Mouse (Mus musculus) heart, embryonic 15.5 days (tissue): Measurements from ENCODE around the gene Pnma5. TPM values are rescaled to one million over a fixed set of nuclear protein-coding genes. Genes with fewer than 3 reads are reported as not detected.

Experiments
- ATAC-seq: fragments of 200-750 bp; cut with Nextera tagmentation; replicated peaks from 2 replicates; pipeline ENCODE4 v1.8.0; 2017; ENCODE audit warnings: low read depth, moderate TSS enrichment; ENCODE audit not compliant: insufficient number of reproducible peaks, insufficient read depth, low FRiP score
- H3K27ac ChIP-seq: fragments of 300-500 bp; sonication (generic); 2 replicates; pipeline ENCODE4 v1.5.1; 2015; ENCODE audit warnings: mild to moderate bottlenecking, inconsistent platforms
- H3K27me3 ChIP-seq: fragments of 300-500 bp; sonication (generic); 2 replicates; pipeline ENCODE4 v1.6.1; 2015; ENCODE audit warnings: inconsistent platforms
- H3K36me3 ChIP-seq: fragments of 300-500 bp; sonication (generic); 2 replicates; pipeline ENCODE4 v1.6.1; 2015; ENCODE audit warnings: mild to moderate bottlenecking, inconsistent platforms
- H3K4me1 ChIP-seq: fragments of 300-500 bp; sonication (generic); replicated peaks from 2 replicates; pipeline ENCODE4 v1.6.1; 2015; ENCODE audit warnings: inconsistent platforms
- H3K4me2 ChIP-seq: fragments of 300-500 bp; sonication (generic); 2 replicates; pipeline ENCODE4 v1.6.1; 2015; ENCODE audit warnings: inconsistent platforms, mild to moderate bottlenecking, moderate library complexity
- H3K4me3 ChIP-seq: fragments of 300-500 bp; sonication (generic); 2 replicates; pipeline ENCODE4 v1.5.1; 2015; ENCODE audit warnings: mild to moderate bottlenecking, inconsistent platforms
- H3K9ac ChIP-seq: fragments of 300-500 bp; sonication (generic); 2 replicates; pipeline ENCODE4 v1.6.1; 2015; ENCODE audit warnings: mild to moderate bottlenecking, inconsistent platforms
- H3K9me3 ChIP-seq: fragments of 300-500 bp; sonication (generic); replicated peaks from 2 replicates; pipeline ENCODE4 v1.6.1; 2016; ENCODE audit warnings: inconsistent platforms
- WGBS: fragments of 180-500 bp; shearing (Covaris S2); methylation state at CpG from one replicate; pipeline ENCODE4 v1.1.7; 2015; ENCODE audit warnings: mixed read lengths; 5-methylcytosine and 5-hydroxymethylcytosine counted together
- polyA plus RNA-seq: library from polyadenylated mRNA; unstranded; fragments of >200 nt; fragmentation: Nextera tagmentation; extraction: Ambion mirVana; gene quantifications from 2 replicates; pipeline ENCODE4 v1.2.1, GENCODE M21; 2015

Gene Pnma5
- polyA plus RNA-seq, 1 experiment from 2014 or later = 0.10 TPM

GRCm38 (mm10) chrX:73012846-73013245, 24.1 kb downstream of the Pnma5 start:
- Histone ChIP-seq H3K9me3 (no peaks in the 10 kb centered on the region), H3K4me1 (no peaks in the 10 kb centered on the region), H3K4me3 (no peak overlapping the region), H3K36me3 (no peaks in the 10 kb centered on the region), H3K27ac (no peak overlapping the region), H3K27me3 (peaks cover 3% of the 10 kb centered on the region; the same call in 1 of the 2 replicates), H3K4me2 (no peak overlapping the region), H3K9ac (no peak overlapping the region)
- no peak for ATAC-seq
- 59% methylated on average over 4 of the region's 4 CpGs for WGBS

GRCm38 (mm10) chrX:73007597-73008479, 29.1 kb downstream of the Pnma5 start:
- Histone ChIP-seq H3K4me3 (peak overlapping the region; percentile 48), H3K27ac (peak overlapping the region; percentile 63), H3K4me1 (no peaks in the 10 kb centered on the region), H3K36me3 (no peaks in the 10 kb centered on the region), H3K9me3 (no peaks in the 10 kb centered on the region), H3K4me2 (peak overlapping the region; percentile 61), H3K27me3 (no peaks in the 10 kb centered on the region), H3K9ac (no peak overlapping the region; the same call in 1 of the 2 replicates)
- 9% methylated on average over 24 of the region's 27 CpGs for WGBS
- peak; percentile 99 for ATAC-seq

- Histone ChIP-seq H3K4me1 (no peaks in the 10 kb centered on the region), H3K4me3 (no peak overlapping the region), H3K4me2 (no peak overlapping the region), H3K27ac (no peak overlapping the region), H3K27me3 (no peaks in the 10 kb centered on the region), H3K9me3 (no peaks in the 10 kb centered on the region), H3K36me3 (no peaks in the 10 kb centered on the region), H3K9ac (no peak overlapping the region)
- WGBS = 57% methylated on average over 4 of the region's 4 CpGs
- ATAC-seq = no peak
Measured at GRCm38 (mm10) chrX:73005678-73006077, 31.2 kb downstream of the Pnma5 start.

- no peak overlapping the region for H3K27ac ChIP-seq
- H3K9me3 ChIP-seq = no peaks in the 10 kb centered on the region
- H3K9ac ChIP-seq = no peak overlapping the region
- H3K4me3 ChIP-seq = no peak overlapping the region
- no peaks in the 10 kb centered on the region for H3K4me1 ChIP-seq
- WGBS = 66% methylated on average over 5 of the region's 5 CpGs
- H3K36me3 ChIP-seq = no peaks in the 10 kb centered on the region
- H3K4me2 ChIP-seq = no peak overlapping the region
- ATAC-seq = no peak
- H3K27me3 ChIP-seq = no peaks in the 10 kb centered on the region
Measured at GRCm38 (mm10) chrX:73003110-73003509, 33.8 kb downstream of the Pnma5 start.

- H3K4me3 ChIP-seq = no peak overlapping the region
- H3K9ac ChIP-seq = no peak overlapping the region
- no peak overlapping the region for H3K27ac ChIP-seq
- no peaks in the 10 kb centered on the region for H3K4me1 ChIP-seq
- no peaks in the 10 kb centered on the region for H3K9me3 ChIP-seq
- no peaks in the 10 kb centered on the region; the same call in 1 of the 2 replicates for H3K27me3 ChIP-seq
- no peak overlapping the region for H3K4me2 ChIP-seq
- no peaks in the 10 kb centered on the region for H3K36me3 ChIP-seq
- no peak for ATAC-seq
- 53% methylated on average over 3 of the region's 3 CpGs for WGBS
Measured at GRCm38 (mm10) chrX:72995542-72995941, 41.4 kb downstream of the Pnma5 start.

- H3K9ac ChIP-seq = no peak overlapping the region
- no peaks in the 10 kb centered on the region for H3K4me1 ChIP-seq
- 56% methylated on average over 5 of the region's 5 CpGs for WGBS
Measured at GRCm38 (mm10) chrX:72992291-72992919, 44.5 kb downstream of the Pnma5 start.

GRCm38 (mm10) chrX:72990581-72990980, 46.3 kb downstream of the Pnma5 start:
- no peak for ATAC-seq
- no peak overlapping the region for H3K4me3 ChIP-seq
- no peak overlapping the region for H3K27ac ChIP-seq
- H3K4me2 ChIP-seq = no peak overlapping the region
- H3K9ac ChIP-seq = no peak overlapping the region
- H3K27me3 ChIP-seq = no peaks in the 10 kb centered on the region; the same call in none of the 2 replicates
- WGBS = 63% methylated on average over 3 of the region's 3 CpGs
- H3K9me3 ChIP-seq = no peaks in the 10 kb centered on the region
- H3K36me3 ChIP-seq = no peaks in the 10 kb centered on the region
- H3K4me1 ChIP-seq = no peaks in the 10 kb centered on the region

More at GRCm38 (mm10) chrX:72992291-72992919, 44.5 kb downstream of the Pnma5 start:
- H3K4me2 ChIP-seq = no peak overlapping the region
- no peak for ATAC-seq
- no peaks in the 10 kb centered on the region; the same call in none of the 2 replicates for H3K27me3 ChIP-seq
- H3K4me3 ChIP-seq = no peak overlapping the region
- H3K36me3 ChIP-seq = no peaks in the 10 kb centered on the region
- no peak overlapping the region for H3K27ac ChIP-seq
- H3K9me3 ChIP-seq = no peaks in the 10 kb centered on the region

GRCm38 (mm10) chrX:72988431-72988830, 48.5 kb downstream of the Pnma5 start:
- Histone ChIP-seq H3K9ac (no peak overlapping the region), H3K36me3 (no peaks in the 10 kb centered on the region), H3K4me2 (no peak overlapping the region), H3K27me3 (peaks cover 3% of the 10 kb centered on the region), H3K9me3 (no peaks in the 10 kb centered on the region), H3K4me3 (no peak overlapping the region), H3K4me1 (no peaks in the 10 kb centered on the region), H3K27ac (no peak overlapping the region)
- ATAC-seq = no peak
- WGBS = 78% methylated on average over 3 of the region's 3 CpGs

GRCm38 (mm10) chrX:72987520-72987905, 49.4 kb downstream of the Pnma5 start:
- H3K9ac ChIP-seq = peak overlapping the region; percentile 41
- H3K27ac ChIP-seq = no peak overlapping the region
- H3K4me1 ChIP-seq = no peaks in the 10 kb centered on the region
- peak overlapping the region; percentile 51 for H3K4me3 ChIP-seq
- H3K9me3 ChIP-seq = no peaks in the 10 kb centered on the region
- H3K4me2 ChIP-seq = peak overlapping the region; percentile 77
- peaks cover 3% of the 10 kb centered on the region for H3K27me3 ChIP-seq
- H3K36me3 ChIP-seq = no peaks in the 10 kb centered on the region
- 25% methylated on average over 14 of the region's 14 CpGs for WGBS
- ATAC-seq = no peak

GRCm38 (mm10) chrX:72986841-72987519, 49.9 kb downstream of the Pnma5 start, which contains the start of gene Zfp185:
Gene Zfp185, plus strand, starts transcription at chrX:72987339.
- peak within 1 kb of the TSS; percentile 77 for H3K4me2 ChIP-seq
- 14% methylated on average over 43 of the region's 45 CpGs for WGBS
- H3K4me3 ChIP-seq = peak within 1 kb of the TSS; percentile 51
- H3K4me1 ChIP-seq = no peaks in the 10 kb centered on the region
- peak within 1 kb of the TSS; percentile 41 for H3K9ac ChIP-seq
- no peaks in the 10 kb centered on the region for H3K36me3 ChIP-seq
- H3K27me3 ChIP-seq = peaks cover 3% of the 10 kb centered on the region
- no peaks in the 10 kb centered on the region for H3K9me3 ChIP-seq
- no peak within 1 kb of the TSS; the same call in 1 of the 2 replicates for H3K27ac ChIP-seq
- ATAC-seq = peak; percentile 73

- Histone ChIP-seq H3K4me1 (no peaks in the 10 kb centered on the region), H3K27ac (no peak overlapping the region), H3K36me3 (no peaks in the 10 kb centered on the region), H3K4me2 (no peak overlapping the region), H3K4me3 (no peak overlapping the region), H3K9me3 (no peaks in the 10 kb centered on the region), H3K27me3 (peaks cover 3% of the 10 kb centered on the region), H3K9ac (no peak overlapping the region)
- 76% methylated on average over 2 of the region's 2 CpGs for WGBS
- no peak for ATAC-seq
Measured at GRCm38 (mm10) chrX:72985607-72986006, 51.3 kb downstream of the Pnma5 start.
